Mouse (Mus musculus): Measurements from ENCODE around the gene Slco3a1. TPM values are rescaled to one million over a fixed set of nuclear protein-coding genes. Genes with fewer than 3 reads are reported as not detected.
A peak's percentile ranks its signal among the peaks of the same experiment; 100 is the strongest.

Gene Slco3a1
- total and polyA plus RNA-seq, 2 experiments from 2014 or later, result 10.5 to 24.8 TPM

DNA sequence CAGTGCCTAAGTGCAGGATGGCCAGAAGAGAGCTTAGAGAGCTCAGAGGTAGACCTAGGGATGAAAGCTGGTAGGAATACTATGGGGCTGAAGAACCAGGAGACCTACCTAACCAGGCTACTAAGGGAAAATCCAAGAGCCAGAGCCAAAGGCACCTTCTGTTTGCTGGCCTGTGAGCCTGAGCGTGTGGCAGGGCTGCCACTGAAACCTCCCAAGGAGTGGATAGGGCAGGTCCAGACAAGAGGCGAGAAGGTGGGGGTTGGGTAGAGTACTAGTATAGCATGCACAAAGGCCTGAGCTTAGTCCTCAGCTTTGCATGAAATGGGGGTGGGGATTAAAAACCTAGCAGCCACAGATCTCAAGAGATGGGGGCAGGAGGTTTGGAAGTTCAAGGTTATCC lies 156.3 kb downstream of the Slco3a1 start:
- Histone ChIP-seq H3K4me1 (ENCODE audit: control insufficient read depth, insufficient read depth) (no peaks in the 10 kb centered on the region), H3K27me3 (ENCODE audit: control insufficient read depth, insufficient read depth, low read length) (no peaks in the 10 kb centered on the region), H3K4me3 (ENCODE audit: low read depth, low read length) (no peak overlapping the region), H3K9ac (replicated peaks; ENCODE audit: low read depth, low read length) (no peak overlapping the region), H3K27ac (ENCODE audit: low read depth) (no peak overlapping the region), H3K4me2 (ENCODE audit: low read depth, low read length) (no peak overlapping the region), H3K36me3 (replicated peaks; ENCODE audit: control insufficient read depth, insufficient read depth, low read length) (no peaks in the 10 kb centered on the region), H3K9me3 (replicated peaks; ENCODE audit: control insufficient read depth, low read length) (no peaks in the 10 kb centered on the region)
- WGBS, result 82% methylated on average over 2 of the region's 2 CpGs
- ATAC-seq (ENCODE audit: insufficient read depth, low read depth) (no peak), DNase-seq (ENCODE audit: low spot score) (no peak)
- TF ChIP-seq EP300 (IDR thresholded peaks at IDR 0.05; ENCODE audit: low read depth) (no peak), CTCF (IDR thresholded peaks at IDR 0.05; ENCODE audit: low read depth) (no peak)

DNA sequence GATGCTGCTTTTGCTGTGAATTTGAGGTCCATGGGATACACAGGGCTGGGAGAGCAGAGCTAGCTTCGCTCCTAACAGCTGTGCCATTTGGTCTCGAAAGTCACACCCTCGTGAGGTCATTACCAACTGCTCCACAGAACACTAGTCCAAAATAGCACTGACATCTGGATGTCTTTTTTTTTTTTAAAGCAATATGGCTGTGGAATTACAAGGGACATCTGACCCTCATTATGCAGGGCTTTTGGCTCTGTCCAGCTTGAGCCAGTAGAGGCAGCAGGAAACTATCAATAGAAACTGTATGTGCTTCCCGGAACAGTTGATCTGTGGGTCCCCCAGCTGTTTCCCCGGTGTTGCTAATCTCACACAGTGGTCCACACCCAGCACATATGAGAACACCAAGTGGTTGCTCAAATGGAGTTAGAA lies 163.1 kb downstream of the Slco3a1 start:
- peak; percentile 66 for DNase-seq (ENCODE audit: low spot score)
- H3K9ac ChIP-seq (replicated peaks; ENCODE audit: low read depth, low read length), result no peak overlapping the region
- H3K4me1 ChIP-seq (ENCODE audit: control insufficient read depth, insufficient read depth), result peaks cover 15% of the 10 kb centered on the region
- H3K9me3 ChIP-seq (replicated peaks; ENCODE audit: control insufficient read depth, low read length), result no peaks in the 10 kb centered on the region
- H3K27ac ChIP-seq (ENCODE audit: low read depth), result peak overlapping the region; percentile 22; the same call in 1 of the 2 replicates
- no peaks in the 10 kb centered on the region for H3K27me3 ChIP-seq (ENCODE audit: control insufficient read depth, insufficient read depth, low read length)
- no peaks in the 10 kb centered on the region for H3K36me3 ChIP-seq (replicated peaks; ENCODE audit: control insufficient read depth, insufficient read depth, low read length)
- no peak overlapping the region for H3K4me3 ChIP-seq (ENCODE audit: low read depth, low read length)
- peak; percentile 82 for ATAC-seq (ENCODE audit: insufficient read depth, low read depth)
- no peak for TF ChIP-seq CTCF (IDR thresholded peaks at IDR 0.05; ENCODE audit: low read depth)
- no peak for TF ChIP-seq EP300 (IDR thresholded peaks at IDR 0.05; ENCODE audit: low read depth)
- no peak overlapping the region for H3K4me2 ChIP-seq (ENCODE audit: low read depth, low read length)
- WGBS, result 43% methylated on average over 5 of the region's 5 CpGs

DNA sequence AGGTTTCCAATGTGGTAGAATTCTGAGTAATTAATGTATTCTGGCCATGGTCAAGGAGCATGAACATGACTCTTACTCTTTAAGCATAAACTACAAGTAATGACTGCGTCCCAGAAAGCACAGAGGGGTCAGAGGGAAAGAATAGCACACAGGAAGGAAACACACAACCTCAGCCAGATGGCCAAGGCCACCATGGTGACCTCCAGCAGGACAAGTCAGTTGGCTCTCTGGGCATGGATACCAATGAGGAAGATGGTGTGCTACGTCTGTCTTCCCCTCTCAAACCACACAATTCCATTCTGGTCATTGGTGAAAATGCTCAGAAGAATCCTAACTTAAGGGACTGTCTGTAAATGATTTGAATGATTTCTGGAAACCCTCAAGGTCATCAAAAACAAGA lies 165.0 kb downstream of the Slco3a1 start:
- TF ChIP-seq CTCF (IDR thresholded peaks at IDR 0.05; ENCODE audit: low read depth), result no peak
- TF ChIP-seq EP300 (IDR thresholded peaks at IDR 0.05; ENCODE audit: low read depth), result no peak
- no peak overlapping the region for H3K4me3 ChIP-seq (ENCODE audit: low read depth, low read length)
- no peaks in the 10 kb centered on the region for H3K27me3 ChIP-seq (ENCODE audit: control insufficient read depth, insufficient read depth, low read length)
- H3K27ac ChIP-seq (ENCODE audit: low read depth), result no peak overlapping the region
- DNase-seq (ENCODE audit: low spot score), result no peak
- WGBS, result 83% methylated on average over 2 of the region's 2 CpGs
- no peak for ATAC-seq (ENCODE audit: insufficient read depth, low read depth)
- H3K4me2 ChIP-seq (ENCODE audit: low read depth, low read length), result no peak overlapping the region
- no peaks in the 10 kb centered on the region for H3K36me3 ChIP-seq (replicated peaks; ENCODE audit: control insufficient read depth, insufficient read depth, low read length)
- no peak overlapping the region for H3K9ac ChIP-seq (replicated peaks; ENCODE audit: low read depth, low read length)
- no peaks in the 10 kb centered on the region for H3K9me3 ChIP-seq (replicated peaks; ENCODE audit: control insufficient read depth, low read length)
- peaks cover 19% of the 10 kb centered on the region for H3K4me1 ChIP-seq (ENCODE audit: control insufficient read depth, insufficient read depth)

DNA sequence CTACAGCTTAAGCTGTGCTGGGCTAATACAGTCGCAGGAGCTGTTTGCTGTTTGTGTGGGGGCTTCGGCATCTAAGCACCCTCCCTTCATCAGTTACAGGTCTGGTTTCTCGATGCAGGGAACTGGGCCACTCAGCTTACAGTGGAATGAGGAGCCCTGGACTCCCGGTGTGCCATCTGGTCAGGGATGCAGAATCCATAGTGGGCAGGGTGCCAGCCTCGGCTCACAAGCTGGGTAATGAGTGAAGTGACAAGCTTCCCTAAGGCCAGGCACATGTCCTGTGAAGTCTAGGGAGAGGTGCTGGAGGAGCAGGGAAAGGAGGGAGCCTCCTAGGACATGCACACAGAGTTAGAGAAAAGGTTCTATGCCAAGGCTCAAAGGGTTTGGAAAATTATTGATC lies 168.3 kb downstream of the Slco3a1 start:
- WGBS, result 31% methylated on average over 5 of the region's 5 CpGs
- peak overlapping the region; percentile 27; the same call in 1 of the 2 replicates for H3K27ac ChIP-seq (ENCODE audit: low read depth)
- no peaks in the 10 kb centered on the region for H3K9me3 ChIP-seq (replicated peaks; ENCODE audit: control insufficient read depth, low read length)
- ATAC-seq (ENCODE audit: insufficient read depth, low read depth), result peak; percentile 15; the same call in 1 of the 2 replicates
- no peaks in the 10 kb centered on the region for H3K27me3 ChIP-seq (ENCODE audit: control insufficient read depth, insufficient read depth, low read length)
- no peak overlapping the region for H3K4me2 ChIP-seq (ENCODE audit: low read depth, low read length)
- H3K36me3 ChIP-seq (replicated peaks; ENCODE audit: control insufficient read depth, insufficient read depth, low read length), result no peaks in the 10 kb centered on the region
- H3K9ac ChIP-seq (replicated peaks; ENCODE audit: low read depth, low read length), result no peak overlapping the region
- peak; percentile 49 for DNase-seq (ENCODE audit: low spot score)
- TF ChIP-seq EP300 (IDR thresholded peaks at IDR 0.05; ENCODE audit: low read depth), result no peak
- TF ChIP-seq CTCF (IDR thresholded peaks at IDR 0.05; ENCODE audit: low read depth), result no peak
- H3K4me3 ChIP-seq (ENCODE audit: low read depth, low read length), result no peak overlapping the region
- H3K4me1 ChIP-seq (ENCODE audit: control insufficient read depth, insufficient read depth), result peaks cover 35% of the 10 kb centered on the region

DNA sequence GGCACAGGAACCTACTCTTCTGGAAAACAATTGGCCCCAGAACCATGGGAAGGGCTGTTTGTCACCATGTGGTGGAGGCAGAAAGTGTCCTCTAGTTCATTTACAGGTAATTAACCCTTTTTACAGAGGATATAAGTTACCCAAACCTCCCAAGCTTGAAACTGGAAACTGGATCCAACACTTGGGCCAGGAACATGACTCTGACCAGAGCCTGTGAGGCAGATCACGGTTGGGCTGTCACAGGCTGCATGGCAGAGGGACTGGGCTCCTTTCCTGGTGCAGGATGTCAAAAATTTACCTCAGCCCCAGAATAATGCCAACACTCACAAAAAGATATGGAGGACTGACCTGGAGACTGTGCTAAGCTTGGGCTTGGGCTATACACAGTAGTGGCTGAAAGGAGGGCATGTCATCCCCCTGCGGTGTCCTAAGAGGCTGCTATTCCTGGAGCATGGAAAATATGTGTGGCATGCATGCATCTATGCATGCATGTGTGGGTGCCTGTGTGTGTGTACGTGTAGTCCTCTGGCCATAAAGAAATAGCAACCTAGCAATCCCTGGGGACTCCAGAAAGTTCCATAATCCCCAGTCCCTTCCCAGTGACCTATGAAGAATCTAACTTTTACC lies 171.4 kb downstream of the Slco3a1 start:
- DNase-seq (ENCODE audit: low spot score) (peak; percentile 22), ATAC-seq (ENCODE audit: insufficient read depth, low read depth) (peak; percentile 72)
- Histone ChIP-seq H3K27ac (ENCODE audit: low read depth) (peak overlapping the region; percentile 79), H3K27me3 (ENCODE audit: control insufficient read depth, insufficient read depth, low read length) (no peaks in the 10 kb centered on the region), H3K36me3 (replicated peaks; ENCODE audit: control insufficient read depth, insufficient read depth, low read length) (no peaks in the 10 kb centered on the region), H3K4me2 (ENCODE audit: low read depth, low read length) (no peak overlapping the region), H3K4me3 (ENCODE audit: low read depth, low read length) (no peak overlapping the region), H3K9ac (replicated peaks; ENCODE audit: low read depth, low read length) (no peak overlapping the region), H3K4me1 (ENCODE audit: control insufficient read depth, insufficient read depth) (peaks cover 39% of the 10 kb centered on the region), H3K9me3 (replicated peaks; ENCODE audit: control insufficient read depth, low read length) (no peaks in the 10 kb centered on the region)
- no peak for TF ChIP-seq CTCF (IDR thresholded peaks at IDR 0.05; ENCODE audit: low read depth)
- no peak for TF ChIP-seq EP300 (IDR thresholded peaks at IDR 0.05; ENCODE audit: low read depth)
- WGBS, result 27% methylated on average over 3 of the region's 3 CpGs

DNA sequence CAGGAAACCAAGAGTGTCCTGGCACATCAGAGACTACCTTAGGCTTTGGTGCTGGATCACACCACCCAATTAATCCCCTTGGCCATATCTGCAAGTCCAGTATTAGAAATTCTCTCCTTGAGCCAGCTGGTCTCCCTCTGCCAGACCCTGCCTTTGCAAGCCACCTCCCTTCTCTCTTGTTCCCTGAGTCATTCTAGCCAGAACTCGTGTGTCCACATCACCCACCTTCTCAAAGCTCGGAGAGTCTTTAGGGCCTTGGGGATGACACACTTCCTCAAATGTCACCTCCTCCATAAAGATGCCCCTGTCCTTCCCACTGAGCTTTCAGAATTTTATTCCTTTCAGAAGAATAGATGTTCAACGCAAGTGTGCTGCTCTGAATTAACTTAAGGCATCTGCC lies 172.3 kb downstream of the Slco3a1 start:
- Histone ChIP-seq H3K4me2 (ENCODE audit: low read depth, low read length) (0 out of 2 replicates have a peak overlapping the region, but pooled peaks have one; percentile 6), H3K36me3 (replicated peaks; ENCODE audit: control insufficient read depth, insufficient read depth, low read length) (no peaks in the 10 kb centered on the region), H3K9ac (replicated peaks; ENCODE audit: low read depth, low read length) (no peak overlapping the region), H3K9me3 (replicated peaks; ENCODE audit: control insufficient read depth, low read length) (no peaks in the 10 kb centered on the region), H3K27ac (ENCODE audit: low read depth) (peak overlapping the region; percentile 79), H3K4me3 (ENCODE audit: low read depth, low read length) (no peak overlapping the region), H3K4me1 (ENCODE audit: control insufficient read depth, insufficient read depth) (peaks cover 39% of the 10 kb centered on the region), H3K27me3 (ENCODE audit: control insufficient read depth, insufficient read depth, low read length) (no peaks in the 10 kb centered on the region)
- ATAC-seq (ENCODE audit: insufficient read depth, low read depth) (peak; percentile 10; the same call in 1 of the 2 replicates), DNase-seq (ENCODE audit: low spot score) (no peak)
- 71% methylated on average over 3 of the region's 3 CpGs for WGBS
- TF ChIP-seq CTCF (IDR thresholded peaks at IDR 0.05; ENCODE audit: low read depth) (no peak), EP300 (IDR thresholded peaks at IDR 0.05; ENCODE audit: low read depth) (no peak)
